Mouse (Mus musculus) spleen, adult 2 months (tissue): ENCODE measurements around the gene Elovl5. TPM values are rescaled to one million over a fixed set of nuclear protein-coding genes. Genes with fewer than 3 reads are reported as not detected.

Experiments
- DNase-seq, 2 experiments: peaks; one replicate each; pipeline versions ENCODE4 v3.0.0 to v3.0.0-alpha.2; 2012 to 2021; ENCODE audit warnings: low spot score in 2 of 2, low read depth in 1 of 2
- H3K27ac ChIP-seq: fragments of 200-500 bp; 2 replicates; pipeline ENCODE4 v1.5.1; 2012; ENCODE audit warnings: low read length, inconsistent platforms; ENCODE audit not compliant: insufficient read depth
- H3K27me3 ChIP-seq: fragments of 200-500 bp; 2 replicates; pipeline ENCODE4 v1.6.1; 2012; ENCODE audit warnings: mild to moderate bottlenecking, moderate library complexity, low read length, inconsistent platforms; ENCODE audit not compliant: control insufficient read depth, insufficient read depth
- H3K36me3 ChIP-seq: fragments of 200-500 bp; 2 replicates; pipeline ENCODE4 v1.6.1; 2012; ENCODE audit warnings: mild to moderate bottlenecking, low read length, inconsistent platforms; ENCODE audit not compliant: control insufficient read depth, insufficient read depth
- H3K4me1 ChIP-seq: fragments of 200-500 bp; 2 replicates; pipeline ENCODE4 v1.6.1; 2011; ENCODE audit warnings: inconsistent platforms; ENCODE audit not compliant: control insufficient read depth, insufficient read depth, insufficient read length
- H3K4me3 ChIP-seq: fragments of 200-500 bp; 2 replicates; pipeline ENCODE4 v1.5.1; 2011; ENCODE audit warnings: mild to moderate bottlenecking, inconsistent platforms; ENCODE audit not compliant: insufficient read depth, insufficient read length; ENCODE audit errors: extremely low read depth
- CTCF ChIP-seq: fragments of 200-500 bp; IDR thresholded peaks from 2 replicates; pipeline ENCODE4 v1.5.1; 2011; ENCODE audit warnings: mild to moderate bottlenecking, inconsistent platforms; ENCODE audit not compliant: insufficient read depth, insufficient read length, insufficient replicate concordance; ENCODE audit errors: extremely low read depth
- POLR2A ChIP-seq: fragments of 200-500 bp; IDR thresholded peaks from 2 replicates; pipeline ENCODE4 v1.6.1; 2011; ENCODE audit warnings: low read depth, low read length, inconsistent platforms
- WGBS: fragments of 180-500 bp; shearing (Covaris S2); methylation state at CpG from one replicate; pipeline ENCODE4 v1.1.7; 2018; 5-methylcytosine and 5-hydroxymethylcytosine counted together
- polyA plus RNA-seq: library from polyadenylated mRNA; depleted of rRNA; stranded (reverse); fragments of >200 nt; gene quantifications from 2 replicates; pipeline ENCODE4 v1.2.3, GENCODE M21; 2012; rRNA removed

Elovl5 gene
- polyA plus RNA-seq: 29.8 and 32.4 TPM in 2 replicates

GRCm38 (mm10) chr9:77917074-77917621 is at the start of gene Elovl5:
Gene Elovl5 (plus strand): TSS chr9:77917364.
- DNase-seq: peak; percentile 96 to 97
- no peaks in the 10 kb centered on the region for H3K27me3 ChIP-seq
- peak; percentile 86 for TF ChIP-seq POLR2A
- no peak for TF ChIP-seq CTCF
- no peaks in the 10 kb centered on the region for H3K36me3 ChIP-seq
- H3K4me3 ChIP-seq: peak within 1 kb of the TSS; percentile 80
- peaks cover 9% of the 10 kb centered on the region; the same call in 1 of the 2 replicates for H3K4me1 ChIP-seq
- under 1% methylated on average over 42 of the region's 42 CpGs for WGBS
- H3K27ac ChIP-seq: peak within 1 kb of the TSS; percentile 77

GRCm38 (mm10) chr9:77891501-77891900 is 25.7 kb upstream of the Elovl5 start:
- no peak for DNase-seq
- H3K27ac ChIP-seq: no peak overlapping the region
- H3K4me1 ChIP-seq: no peaks in the 10 kb centered on the region
- 88% methylated on average over 4 of the region's 4 CpGs for WGBS
- H3K27me3 ChIP-seq: no peaks in the 10 kb centered on the region
- H3K4me3 ChIP-seq: no peak overlapping the region
- TF ChIP-seq CTCF: no peak
- TF ChIP-seq POLR2A: no peak
- H3K36me3 ChIP-seq: no peaks in the 10 kb centered on the region

- Histone ChIP-seq H3K4me1 (no peaks in the 10 kb centered on the region), H3K27me3 (no peaks in the 10 kb centered on the region), H3K36me3 (no peaks in the 10 kb centered on the region), H3K4me3 (no peak overlapping the region), H3K27ac (no peak overlapping the region)
- no peak for TF ChIP-seq POLR2A
- no peak for TF ChIP-seq CTCF
- DNase-seq: no peak
- WGBS: 82% methylated on average over 7 of the region's 7 CpGs
Observed at GRCm38 (mm10) chr9:77898551-77898950, 18.6 kb upstream of the Elovl5 start.

- Histone ChIP-seq H3K27me3 (no peaks in the 10 kb centered on the region), H3K36me3 (no peaks in the 10 kb centered on the region), H3K4me1 (no peaks in the 10 kb centered on the region), H3K4me3 (no peak overlapping the region), H3K27ac (no peak overlapping the region)
- TF ChIP-seq CTCF (no peak), POLR2A (no peak)
- no peak for DNase-seq
- WGBS: 89% methylated on average over 2 of the region's 2 CpGs
Observed at GRCm38 (mm10) chr9:77904133-77904532, 13.0 kb upstream of the Elovl5 start.

GRCm38 (mm10) chr9:77909572-77910269 is 7.4 kb upstream of the Elovl5 start:
- H3K27ac ChIP-seq: peak overlapping the region; percentile 94
- no peaks in the 10 kb centered on the region for H3K27me3 ChIP-seq
- 58% methylated on average over 10 of the region's 10 CpGs for WGBS
- H3K4me1 ChIP-seq: peaks cover 6% of the 10 kb centered on the region; the same call in 1 of the 2 replicates
- TF ChIP-seq CTCF: no peak
- TF ChIP-seq POLR2A: no peak
- no peaks in the 10 kb centered on the region for H3K36me3 ChIP-seq
- DNase-seq: peak in 1 of 2 experiments; percentile 36
- peak overlapping the region; percentile 79; the same call in 1 of the 2 replicates for H3K4me3 ChIP-seq

- under 1% methylated on average over 65 of the region's 68 CpGs for WGBS
- Histone ChIP-seq H3K4me1 (peaks cover 6% of the 10 kb centered on the region; the same call in 1 of the 2 replicates), H3K36me3 (no peaks in the 10 kb centered on the region), H3K27ac (peak overlapping the region; percentile 97), H3K4me3 (peak overlapping the region; percentile 79), H3K27me3 (no peaks in the 10 kb centered on the region)
- TF ChIP-seq POLR2A (peak; percentile 60), CTCF (no peak)
- peak; percentile 70 to 94 for DNase-seq
Observed at GRCm38 (mm10) chr9:77910270-77911240, 6.6 kb upstream of the Elovl5 start.
